Comparison of ENCODE assay signal across 8 mouse cellular contexts in genomic region chr4:32249748-32250332, GRCm38 (mm10). TPM values are rescaled to one million over a fixed set of nuclear protein-coding genes. Genes with fewer than 3 reads are reported as not detected.
A peak's percentile ranks its signal among the peaks of the same experiment; 100 is the strongest.
DNase-seq lines count a peak whose midpoint lies in the region; ATAC-seq lines count a peak whose summit lies in the region.

No protein-coding gene starts in this region.

- peak; percentile 56 for ATAC-seq in megakaryocyte-erythroid progenitor cell, adult 5-6 weeks (replicated peaks; ENCODE audit: low FRiP score, low TSS enrichment, poor library complexity, severe bottlenecking)

- DNase-seq in adrenal gland, adult (ENCODE audit: inconsistent age in 2 of 2, low spot score in 1 of 2): peak; percentile 24 to 74
- no peak for DNase-seq in adrenal gland, adult 18-20 months (ENCODE audit: low spot score in 2 of 2)
- DNase-seq in 416B (ENCODE audit: low read depth): peak; percentile 85
- DNase-seq in embryo, embryonic 9.5 days (ENCODE audit: extremely low spot score): peak; percentile 54
- DNase-seq in heart, postnatal 10 days: peak; percentile 56 to 65
- peak; percentile 31 to 64 for DNase-seq in kidney, postnatal 36 days
- peak; percentile 44 to 58 for DNase-seq in thymus, adult 18-20 months

- intact Hi-C loops in heart, postnatal 10 days (cut with DNase I): loop anchor here (2.0 to 5.0 kb wide), 4 partner anchors 37 to 127 kb away; no protein-coding TSS in a partner anchor

RNA-seq across cellular contexts. Expression of gene Bach2, which starts 11.2 kb away (rescaled TPM):
- 1 to 10 TPM; 1.9 to 2.8 TPM for total RNA-seq in adrenal gland, adult 18-20 months (2021)
- total RNA-seq in heart, postnatal 10 days (2021): 10 to 100 TPM; 16.8 to 17.9 TPM
- 3.5 and 16.9 TPM in 2 replicates for total RNA-seq in megakaryocyte-erythroid progenitor cell, adult 5-6 weeks (2014; fragmentation: Nextera tagmentation)
- 0.52 and 0.53 TPM in 2 replicates for total RNA-seq in megakaryocyte-erythroid progenitor cell, adult 5-6 weeks (2017)

Comparison
In these comparisons a context has a peak if more than half of its experiments do, and no peak if none do; other contexts are left out.
1. DNase-seq: peak in adrenal gland, adult (2 of 2), 416B (single experiment), embryo, embryonic 9.5 days (single experiment), heart, postnatal 10 days (2 of 2), kidney, postnatal 36 days (2 of 2) and thymus, adult 18-20 months (2 of 2); none in adrenal gland, adult 18-20 months (0 of 2).